Mouse (Mus musculus): ENCODE results near the gene Chst10.

Gene Chst10

DNA sequence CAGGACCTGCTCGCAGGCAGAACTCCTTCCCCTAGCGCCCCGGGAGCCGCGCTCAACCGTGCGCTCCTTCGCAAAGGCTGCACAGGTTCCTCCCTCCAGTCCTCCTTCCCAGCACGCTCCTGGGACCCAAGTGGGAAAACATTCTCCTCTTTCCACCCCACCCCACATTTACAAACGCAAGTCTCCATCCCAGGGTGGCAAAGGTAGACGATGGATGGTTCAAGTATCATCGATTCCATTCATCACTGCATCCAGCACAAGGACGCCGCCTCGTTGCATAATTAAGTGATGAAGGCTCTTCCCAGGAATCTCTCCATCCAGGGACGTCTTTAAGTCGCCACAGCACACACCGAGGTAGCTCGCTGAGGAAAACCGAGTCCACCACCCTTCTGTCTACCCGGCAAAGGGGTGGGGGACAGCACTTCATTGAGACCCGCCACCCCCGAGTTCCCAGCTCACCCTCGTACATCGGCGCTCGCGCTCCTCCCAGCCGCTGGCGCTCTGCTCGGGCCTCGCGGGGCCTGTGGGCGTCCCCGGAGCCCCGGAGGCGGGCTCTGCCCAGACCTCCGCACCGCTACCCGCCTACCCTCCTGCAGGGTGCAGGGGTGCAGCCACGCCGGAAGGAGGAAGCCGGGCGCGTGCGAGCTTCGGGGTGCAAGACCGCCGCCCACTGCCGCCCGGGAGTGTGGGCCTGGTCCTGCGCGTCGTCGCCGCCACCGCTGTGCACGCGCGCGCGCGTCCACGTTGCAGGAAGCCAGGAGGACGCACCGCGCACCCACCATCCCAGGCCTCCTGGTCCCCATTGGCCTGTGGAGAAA is at the start of gene Chst10:
Chst10 (minus strand) TSS at position 731 of the 818 bp plus-strand sequence.
- DNase-seq: peak; percentile 82

DNA sequence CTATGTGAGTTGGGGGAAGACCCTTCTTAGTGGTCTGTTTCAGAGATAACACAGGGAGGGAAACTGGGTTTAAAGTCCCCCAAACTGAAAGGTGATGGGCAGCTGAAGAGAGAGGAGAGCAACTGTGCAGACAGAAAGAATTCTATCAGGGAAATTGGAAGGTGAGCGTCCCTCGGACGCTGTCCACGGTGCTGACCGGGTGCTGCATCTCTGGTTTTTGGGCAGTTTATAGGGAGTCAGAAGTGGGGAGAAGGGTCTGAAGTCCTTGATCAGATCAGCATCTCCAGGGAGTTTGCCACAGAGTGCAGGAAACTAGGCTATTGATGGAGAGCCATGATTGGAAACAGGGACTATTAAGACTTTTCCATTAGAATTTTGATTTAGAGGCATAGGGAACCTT is 41.6 kb upstream of the Chst10 start:
- DNase-seq: no peak

DNA sequence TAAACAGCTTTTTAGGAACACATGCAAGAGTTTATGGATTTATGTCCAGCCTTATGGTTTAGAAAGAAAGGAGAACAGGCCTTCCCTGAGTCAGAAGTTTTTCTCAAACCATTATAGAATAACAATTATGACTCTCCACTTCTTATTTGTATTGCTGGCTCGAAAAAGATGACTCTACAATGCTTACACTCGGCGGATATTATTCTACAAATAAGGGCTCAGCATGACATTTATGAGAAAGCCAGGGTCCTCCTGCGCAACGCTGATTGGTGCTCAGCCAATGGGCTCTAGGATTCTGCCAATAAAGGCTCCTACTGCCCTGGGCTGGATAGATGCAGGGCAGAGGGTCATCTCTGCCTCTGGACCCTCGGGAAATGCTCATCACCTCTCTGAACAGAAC is 40.9 kb upstream of the Chst10 start, which contains the start of gene Nms:
Nms (plus strand) TSS at position 301 of the 400 bp plus-strand sequence.
- DNase-seq: no peak

DNA sequence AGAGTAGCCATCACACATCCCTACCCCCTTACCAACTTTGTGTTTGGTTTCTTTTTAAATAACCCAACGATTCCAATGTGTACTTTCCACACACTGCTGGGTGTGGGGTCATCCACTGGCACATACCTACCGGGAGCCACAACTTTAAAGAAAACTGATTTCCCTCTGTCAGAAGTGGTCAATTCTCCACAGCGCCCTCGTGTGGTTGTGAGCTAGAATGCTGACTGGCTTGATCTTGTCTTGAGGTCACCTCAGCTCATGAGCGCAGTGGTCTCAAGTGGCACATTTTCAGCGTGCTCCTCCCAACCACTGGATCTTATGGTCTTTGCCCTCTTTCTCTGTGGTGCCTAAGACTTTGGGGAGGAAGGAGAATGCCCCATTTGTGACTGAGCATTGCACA is 38.8 kb upstream of the Chst10 start:
- DNase-seq: peak; percentile 30

DNA sequence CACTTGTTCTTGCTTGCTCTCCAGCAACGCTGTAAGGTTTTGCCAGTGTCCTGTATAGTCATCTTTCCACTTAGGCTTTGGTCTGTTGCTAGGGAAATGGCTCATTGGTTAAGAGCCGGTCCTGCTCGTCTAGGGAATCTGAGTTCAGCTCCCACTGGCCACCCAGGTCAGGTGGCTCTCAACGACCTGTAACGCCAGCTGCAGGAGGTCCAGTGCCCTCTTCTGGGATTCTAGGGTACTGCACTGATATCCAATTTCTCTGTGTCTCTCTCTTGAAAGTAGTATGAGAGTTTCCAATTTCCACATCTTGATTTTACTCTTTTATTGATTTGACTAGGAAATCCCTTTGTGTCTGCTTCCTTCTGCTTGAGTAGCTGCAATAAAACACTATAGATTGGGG is 36.7 kb upstream of the Chst10 start:
- peak; percentile 17 for DNase-seq

DNA sequence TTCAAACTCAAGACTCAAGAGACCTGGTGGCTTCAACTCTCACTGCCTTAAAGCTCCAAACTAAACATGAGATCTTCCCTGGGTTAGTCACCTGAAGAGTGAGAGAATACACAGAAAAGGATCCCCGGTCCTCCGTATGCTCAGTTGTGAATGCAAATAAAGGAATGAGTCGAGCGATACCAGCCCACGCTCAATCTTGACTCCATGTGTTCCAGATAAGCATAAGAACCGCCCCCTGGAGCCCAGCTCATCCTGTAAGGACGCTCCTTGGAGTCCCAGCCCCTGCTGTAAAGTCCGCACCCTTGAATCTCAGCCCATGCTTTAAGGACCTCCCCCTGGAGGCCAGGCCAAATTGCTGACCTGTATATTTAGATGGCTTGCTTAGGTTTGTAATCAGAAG is 32.8 kb upstream of the Chst10 start:
- no peak for DNase-seq

DNA sequence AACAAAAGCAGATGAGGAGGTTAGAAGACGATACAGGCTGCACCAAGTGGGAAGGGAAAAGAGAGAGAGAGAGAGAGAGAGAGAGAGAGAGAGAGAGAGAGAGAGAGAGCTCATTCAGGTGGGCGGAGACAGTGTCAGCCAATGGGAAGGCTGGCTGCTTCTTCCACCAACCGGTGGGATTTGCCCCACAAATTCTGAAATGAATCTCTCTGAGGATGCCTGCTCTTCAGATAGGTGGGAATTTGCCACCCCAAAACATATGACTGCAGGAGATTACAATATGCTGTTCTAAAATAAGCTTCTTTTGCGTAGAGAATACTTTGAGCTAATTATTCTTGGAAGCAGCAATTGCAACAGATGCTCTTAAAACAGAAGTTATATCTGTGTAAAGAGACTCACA is 31.5 kb upstream of the Chst10 start:
- DNase-seq: no peak

DNA sequence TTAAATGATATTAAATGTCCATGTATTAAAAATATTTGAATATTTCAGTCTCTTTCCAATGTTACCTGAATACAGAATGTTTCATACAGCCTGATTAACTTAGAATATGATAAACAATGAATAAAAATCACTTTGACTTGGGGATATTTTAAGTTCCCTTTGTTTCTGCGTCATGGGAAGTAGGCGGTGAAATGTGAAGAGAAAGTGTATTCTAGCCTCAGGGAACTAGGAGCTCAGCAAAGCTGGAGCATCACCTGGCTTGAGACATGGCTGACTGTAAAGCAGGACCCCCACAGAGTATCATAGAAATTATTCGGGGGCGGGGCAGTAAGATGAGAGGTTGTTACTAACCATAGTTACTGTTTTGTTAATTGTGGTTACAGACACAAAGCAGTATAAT is 31.0 kb upstream of the Chst10 start:
- DNase-seq: no peak

DNA sequence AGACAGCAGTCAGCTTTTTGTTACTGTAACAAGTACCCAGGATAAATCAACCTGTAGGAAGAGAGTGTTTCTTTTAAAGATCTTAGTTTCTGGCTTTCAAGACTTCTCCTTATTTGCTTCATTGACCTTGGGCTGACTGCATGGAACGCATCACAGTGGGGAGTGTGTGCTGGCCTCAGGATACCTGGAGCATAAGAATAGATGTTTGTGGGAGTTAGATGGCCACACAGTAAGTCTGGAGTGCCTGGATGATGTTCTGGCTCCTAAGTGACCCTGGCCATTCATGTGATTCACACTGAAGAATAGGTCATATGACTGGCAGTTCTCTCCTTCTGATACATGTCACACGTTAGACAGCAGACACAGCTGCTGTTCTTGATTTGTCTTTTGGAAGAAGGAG is 6.0 kb upstream of the Chst10 start:
- DNase-seq: no peak

DNA sequence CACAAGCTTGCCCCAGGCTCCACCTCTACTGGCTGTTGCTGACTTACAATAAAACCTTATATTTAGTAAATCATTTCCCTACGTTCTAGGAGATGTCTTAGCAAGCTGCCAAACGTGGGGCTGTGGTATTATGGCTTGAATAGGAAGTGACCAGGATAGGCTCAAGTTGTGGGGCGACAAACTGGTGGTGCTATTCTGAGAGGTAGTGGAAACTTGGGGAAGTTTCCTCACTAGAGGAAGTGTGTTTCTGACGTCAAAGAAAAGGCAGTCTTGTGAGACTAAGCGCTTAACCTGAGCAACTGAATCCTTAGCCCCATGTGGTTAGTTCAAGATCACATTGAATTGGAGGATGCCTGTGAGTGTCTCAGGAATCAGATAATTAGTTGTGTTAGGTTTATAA is 4.6 kb upstream of the Chst10 start:
- no peak for DNase-seq

DNA sequence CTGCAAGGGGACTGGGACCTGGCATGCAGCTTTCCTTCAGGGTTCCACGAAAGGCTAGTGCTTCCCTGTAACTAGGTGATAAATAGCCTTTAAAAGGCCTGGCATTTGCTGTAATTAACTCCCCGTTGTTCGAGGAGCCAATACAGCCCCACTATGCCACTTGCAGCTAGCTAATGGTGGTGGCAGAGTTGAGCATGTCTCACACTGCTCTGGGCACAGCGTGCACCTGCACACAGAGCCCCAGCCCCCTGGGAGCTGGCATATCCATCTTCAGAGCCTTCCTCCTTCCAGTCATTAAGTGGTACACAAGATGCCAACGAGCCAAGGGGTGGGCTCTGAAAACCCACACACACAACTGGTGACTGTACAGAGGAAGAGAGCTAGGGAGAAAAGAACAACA is 4.9 kb downstream of the Chst10 start:
- no peak for DNase-seq

DNA sequence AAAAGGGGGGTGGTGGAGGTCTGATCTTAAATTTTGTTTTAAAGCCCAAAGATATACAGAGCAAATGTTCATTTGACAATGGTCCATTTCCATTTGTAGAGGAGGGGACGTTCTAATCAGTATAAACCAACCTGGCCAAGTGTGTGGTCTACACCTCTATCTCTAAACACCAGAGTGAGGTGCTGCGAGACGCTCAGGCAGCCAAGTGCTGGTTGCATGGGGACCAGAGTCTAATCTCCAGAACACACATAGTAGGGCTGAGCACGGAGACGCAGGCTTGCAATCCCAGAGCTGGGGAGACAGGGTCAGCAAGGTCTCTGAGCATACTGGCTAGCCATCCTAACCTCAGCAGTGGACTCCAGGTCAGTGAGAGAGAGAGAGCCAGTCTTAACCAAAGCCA is 6.5 kb downstream of the Chst10 start:
- no peak for DNase-seq

DNA sequence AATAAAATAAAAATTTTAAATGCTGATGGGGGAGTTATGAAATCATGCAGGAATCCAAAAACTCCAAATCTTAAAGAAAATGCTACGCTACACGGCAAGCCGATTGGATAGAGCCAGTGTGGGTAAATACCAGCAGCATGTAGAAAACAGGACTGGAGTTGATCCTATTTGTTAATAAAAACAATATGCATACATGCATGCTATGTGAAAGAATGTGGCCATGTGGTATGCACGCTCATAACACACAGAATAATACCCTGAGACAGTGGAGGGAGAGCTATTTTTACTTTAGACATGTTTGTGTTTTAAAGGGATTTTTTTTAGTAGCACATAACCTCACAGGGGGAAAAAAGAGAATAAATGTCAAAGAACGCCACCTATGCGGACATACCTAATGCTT is 9.2 kb downstream of the Chst10 start:
- DNase-seq: no peak

DNA sequence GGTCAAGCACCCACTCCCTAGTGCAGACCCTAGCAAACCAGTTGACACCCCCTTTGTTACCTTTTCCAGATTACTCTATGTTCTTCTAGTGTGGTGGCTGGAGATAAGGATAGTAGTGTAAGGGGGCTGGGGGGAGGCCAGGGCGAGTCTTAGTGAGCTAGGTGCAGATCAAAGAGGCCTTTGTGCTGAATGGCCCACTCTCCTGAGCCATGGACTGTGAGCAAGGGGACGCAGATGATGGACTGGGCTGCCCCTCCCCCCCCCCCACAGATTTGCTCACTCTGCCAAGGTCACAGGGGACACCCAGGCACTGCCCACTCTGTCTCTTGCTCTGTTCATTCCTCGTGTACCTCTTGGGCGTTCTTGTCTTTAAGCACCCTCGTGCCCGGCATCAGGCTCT is 10.9 kb downstream of the Chst10 start:
- DNase-seq: no peak

DNA sequence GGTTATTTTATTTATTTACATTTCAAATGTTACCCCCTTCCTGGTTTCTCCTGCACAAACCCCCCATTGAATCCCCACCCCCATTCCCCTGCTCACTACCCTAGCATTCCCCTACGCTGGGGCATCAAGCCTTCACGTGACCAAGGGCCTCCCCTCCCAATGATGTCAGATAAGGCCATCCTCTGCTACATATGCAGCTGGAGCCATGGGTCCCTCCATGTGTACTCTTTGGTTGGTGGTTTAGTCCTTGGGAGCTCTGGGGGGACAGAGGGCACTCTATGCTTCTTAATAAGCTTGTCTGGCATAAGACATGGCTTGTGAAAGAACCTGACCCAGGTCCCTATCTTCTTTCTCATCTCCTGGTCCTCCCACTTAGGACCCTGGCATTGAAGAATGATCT is 11.4 kb downstream of the Chst10 start:
- no peak for DNase-seq

DNA sequence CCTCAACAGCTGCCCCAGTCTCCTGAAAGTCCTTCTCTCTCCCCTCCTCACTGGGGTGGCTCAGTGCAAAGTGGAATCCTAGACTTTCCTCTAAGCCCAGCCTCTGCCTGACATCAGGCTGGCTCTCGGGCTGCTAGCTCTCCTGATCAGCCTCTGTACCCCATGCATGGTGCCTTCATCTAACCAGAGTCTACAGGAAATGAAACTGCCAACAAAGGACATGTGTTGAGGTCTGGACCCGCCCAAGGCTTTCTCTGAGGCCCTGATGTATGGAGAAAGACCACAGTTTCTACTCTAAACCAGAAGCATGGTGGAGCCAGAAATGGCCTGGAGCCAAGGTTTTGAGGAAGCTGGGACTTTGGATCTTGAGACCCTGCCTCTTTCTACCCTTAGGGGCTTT is 12.0 kb downstream of the Chst10 start:
- no peak for DNase-seq

DNA sequence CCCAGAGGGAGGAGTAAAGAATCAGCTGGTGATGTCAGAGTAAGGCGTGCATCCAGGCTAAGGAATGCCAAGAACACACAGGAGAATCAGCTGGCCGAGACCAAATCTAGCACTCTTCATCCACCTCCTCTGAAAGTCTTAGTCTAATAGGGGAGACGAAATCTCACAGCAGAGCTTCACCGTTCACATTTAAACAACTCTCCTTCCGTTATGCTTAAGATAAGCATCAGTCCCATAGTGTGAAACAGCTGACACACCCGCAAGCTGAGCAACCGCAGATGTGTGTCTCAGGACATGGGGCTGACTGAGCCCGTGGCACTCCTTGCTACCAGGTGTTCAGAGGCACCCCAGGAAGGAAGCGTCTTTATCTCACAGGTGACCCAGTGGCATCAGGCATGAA is 14.2 kb downstream of the Chst10 start:
- DNase-seq: no peak

DNA sequence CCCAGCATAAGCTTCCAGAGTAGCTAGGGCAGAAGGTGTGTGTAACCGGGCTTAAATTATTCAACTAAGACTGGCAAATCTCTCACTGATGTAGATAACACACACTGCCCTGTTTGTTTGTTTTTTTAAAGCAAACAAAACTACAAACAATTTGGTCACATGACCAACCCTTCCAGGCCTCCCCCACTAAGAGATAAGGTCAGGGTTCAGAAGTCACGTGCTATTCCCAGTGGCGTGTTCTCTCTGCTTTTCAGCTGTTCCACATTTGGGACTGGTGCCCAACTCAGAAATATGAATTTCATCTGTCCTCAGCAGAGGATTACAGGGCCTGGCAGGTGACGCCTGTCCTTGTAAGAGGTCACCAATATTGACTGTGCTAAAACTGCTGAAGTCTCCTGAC is 15.2 kb downstream of the Chst10 start:
- DNase-seq: no peak

DNA sequence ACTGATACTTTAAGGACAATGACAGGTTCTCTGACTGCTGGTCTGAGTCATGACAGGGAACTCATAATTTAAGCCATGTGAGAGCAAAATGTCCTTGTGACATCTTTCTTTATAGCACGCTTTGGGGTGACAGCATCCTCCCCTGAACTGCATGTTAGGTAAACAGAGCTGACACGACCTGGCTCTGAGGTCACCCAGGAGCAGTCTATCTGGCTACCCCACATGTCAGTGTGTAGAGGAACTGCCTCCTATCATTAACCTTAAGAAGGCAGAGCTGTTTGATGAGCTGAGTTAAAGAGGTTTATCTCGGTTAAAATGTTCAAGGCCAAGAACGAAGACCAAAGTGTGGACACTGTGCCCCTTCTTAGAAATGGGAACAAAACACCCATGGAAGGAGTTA is 16.6 kb downstream of the Chst10 start:
- DNase-seq: no peak

DNA sequence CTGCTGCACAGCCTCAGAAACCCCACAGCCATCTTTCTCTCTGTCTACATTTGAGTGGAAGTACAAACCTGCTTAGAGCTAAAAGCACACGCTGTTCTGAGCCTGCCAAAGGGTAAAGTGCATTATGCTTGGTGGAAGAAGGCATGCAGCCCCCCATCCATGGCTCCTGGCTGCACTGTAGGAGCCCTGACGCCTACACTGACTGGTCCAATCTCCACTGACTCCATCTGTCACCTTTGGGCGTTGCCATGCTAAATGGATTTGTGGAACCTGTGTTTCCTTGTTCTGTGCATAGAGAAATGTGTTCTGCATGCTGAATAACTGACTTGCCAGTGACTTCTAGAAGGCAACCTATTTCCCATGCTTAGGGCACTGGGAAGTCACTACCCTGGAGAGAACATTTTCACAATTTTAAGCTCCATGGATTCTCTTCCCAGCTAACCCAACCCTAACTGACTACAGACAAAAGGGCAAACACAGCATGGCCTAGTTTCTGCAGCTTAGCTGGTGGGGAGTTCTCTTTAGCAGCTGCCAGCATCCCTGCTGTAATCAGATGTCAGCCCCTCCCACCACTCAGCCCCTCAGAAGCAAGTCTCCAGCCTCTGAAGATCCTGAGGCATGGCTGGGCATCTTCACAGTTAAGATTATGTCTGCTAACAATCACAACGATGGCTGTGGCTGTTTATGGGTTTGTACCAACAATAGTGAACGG is 21.1 kb downstream of the Chst10 start:
- no peak for DNase-seq

DNA sequence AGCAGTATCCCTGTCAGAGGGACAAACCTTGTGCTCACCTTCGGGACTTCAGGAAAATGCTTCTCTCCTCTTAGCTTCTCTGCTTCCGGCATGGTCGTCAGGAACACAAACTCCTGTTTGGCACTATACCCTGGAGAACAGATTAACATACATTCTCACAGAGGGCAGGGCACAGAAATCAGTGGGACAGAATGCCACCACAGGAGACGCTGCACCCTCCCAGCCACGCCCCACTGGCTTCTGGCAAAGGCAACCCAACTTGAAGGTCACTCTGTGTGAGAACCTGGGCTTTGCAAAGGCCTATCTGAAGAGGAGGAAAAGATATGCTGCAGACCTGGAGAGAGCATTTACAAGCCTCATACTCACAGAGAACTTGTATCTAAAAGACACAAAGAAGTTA is 24.1 kb downstream of the Chst10 start:
- DNase-seq: no peak

DNA sequence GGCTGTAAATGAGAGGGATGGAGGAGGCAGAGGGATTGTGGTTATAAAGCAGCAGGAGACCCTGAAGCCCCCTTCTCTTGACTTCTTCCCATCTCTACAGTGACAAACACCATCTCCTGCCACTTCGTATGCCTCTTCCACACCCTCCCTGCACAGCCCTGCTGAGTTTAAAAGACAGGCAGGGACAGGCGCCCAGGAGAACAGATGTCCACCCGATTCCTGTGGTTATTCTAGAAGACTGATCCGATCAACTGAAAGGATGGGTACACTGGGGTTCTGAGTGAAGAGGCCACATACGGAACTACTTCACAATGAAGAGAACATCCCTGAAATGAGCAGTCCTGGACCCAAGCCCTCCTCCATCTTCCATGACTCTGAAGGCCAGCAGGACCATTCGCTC is 26.1 kb downstream of the Chst10 start:
- no peak for DNase-seq

DNA sequence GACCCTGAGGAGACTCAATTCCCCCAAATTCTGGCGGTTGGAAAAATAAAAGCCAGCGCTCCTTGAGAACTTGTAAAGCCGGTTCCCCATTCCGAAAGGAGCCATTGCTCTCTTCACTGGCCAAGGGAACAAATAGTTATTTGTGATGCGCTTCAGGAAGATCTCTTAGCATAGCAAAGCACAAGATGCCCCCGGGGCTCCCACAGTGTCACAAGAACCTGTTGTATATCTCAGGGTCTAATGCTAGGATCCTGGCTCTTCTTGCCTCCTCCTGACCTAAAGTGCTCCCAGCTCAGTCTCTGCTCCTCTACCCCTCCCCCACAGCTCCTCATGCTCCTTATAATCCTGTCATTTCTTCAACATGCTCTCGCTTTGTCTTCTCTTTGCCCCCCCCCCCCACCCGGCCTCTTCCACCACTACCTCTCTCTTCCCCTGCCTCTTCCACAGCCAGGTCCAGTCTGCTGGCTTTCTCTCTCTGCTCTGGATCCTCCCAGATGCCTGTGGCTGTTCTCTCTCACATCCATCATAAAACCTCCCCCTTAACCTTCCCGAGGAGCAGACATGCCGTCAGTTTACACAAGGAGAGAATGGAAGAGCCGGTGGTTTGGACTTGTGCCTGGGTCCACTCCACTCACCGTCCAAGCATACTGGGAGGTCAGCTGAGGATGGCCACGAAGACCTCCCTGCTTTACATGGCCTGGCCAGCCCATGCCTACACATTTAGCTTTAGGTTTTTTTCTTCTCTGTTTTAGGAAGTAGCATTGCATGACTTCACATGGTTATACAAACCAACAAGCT is 28.4 kb downstream of the Chst10 start:
- DNase-seq: no peak

DNA sequence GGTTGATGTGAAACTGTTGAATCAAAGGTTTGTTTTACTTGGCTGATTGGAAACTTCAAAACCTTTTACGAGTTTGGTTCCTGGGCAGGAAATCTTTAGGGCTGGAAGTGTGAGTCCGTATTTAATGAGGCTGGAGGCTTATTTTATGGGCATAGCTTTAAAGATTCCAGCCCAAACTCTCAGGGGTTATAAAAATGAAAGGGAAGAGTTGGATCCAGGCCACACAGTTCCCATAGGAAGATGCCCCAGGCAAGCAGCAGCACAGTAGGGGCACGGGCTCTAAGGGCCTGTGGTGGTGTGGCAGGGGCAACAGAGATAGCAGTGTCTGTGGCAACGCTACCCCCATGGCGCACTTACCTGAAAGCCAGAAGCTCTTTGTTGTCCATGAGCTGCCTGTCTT is 31.7 kb downstream of the Chst10 start:
- DNase-seq: no peak

Data from cerebellum, adult 11 months (tissue).